Mouse (Mus musculus) testis, adult 2 months (tissue): ENCODE results near the gene Slc39a10.

ENCODE experiments used
- CTCF ChIP-seq: fragments of 200-500 bp; IDR thresholded peaks from 2 replicates; pipeline ENCODE4 v1.5.1; 2012; ENCODE audit warnings: low read depth, mild to moderate bottlenecking, inconsistent platforms, low read length, moderate library complexity; ENCODE audit not compliant: control insufficient read depth, insufficient read depth, insufficient replicate concordance
- POLR2A ChIP-seq: fragments of 200-500 bp; IDR thresholded peaks from 2 replicates; pipeline ENCODE4 v1.6.1; 2012; ENCODE audit warnings: low read depth, mild to moderate bottlenecking, inconsistent platforms, low read length, moderate library complexity; ENCODE audit not compliant: control insufficient read depth

DNA sequence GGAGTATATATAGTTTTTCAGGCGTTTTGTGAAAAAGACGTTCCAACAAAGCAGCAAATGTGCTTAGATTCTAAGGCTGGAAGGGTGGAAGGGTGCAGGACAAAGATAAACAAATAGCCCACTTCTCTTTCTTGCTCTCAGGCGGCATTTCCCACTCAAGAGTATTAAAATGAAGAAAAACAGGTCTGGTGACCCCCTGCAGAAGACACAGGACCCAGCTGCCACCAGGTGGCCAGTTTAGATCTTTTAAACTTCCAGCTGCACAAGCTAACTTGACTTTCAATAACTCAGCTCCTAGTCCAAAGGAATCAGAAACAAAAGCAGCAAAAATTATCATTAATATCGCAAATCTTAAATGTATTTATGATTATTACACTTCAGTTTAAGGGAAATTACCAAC, 36.2 kb downstream of the Slc39a10 start:
- TF ChIP-seq CTCF (no peak), POLR2A (no peak)
